Mouse (Mus musculus) embryonic fibroblast, embryonic 13.5 days (primary cell): ENCODE data around the gene Nkain4.

Experiments used
- CTCF ChIP-seq: IDR thresholded peaks from 2 replicates; pipeline ENCODE4 v1.5.1; 2011; ENCODE audit warnings: mild to moderate bottlenecking, control low read depth, low read length, moderate library complexity, borderline replicate concordance; ENCODE audit not compliant: insufficient read depth
- POLR2A ChIP-seq: IDR thresholded peaks from 2 replicates; pipeline ENCODE4 v1.6.1; 2011; ENCODE audit warnings: low read depth, mild to moderate bottlenecking, control low read depth, low read length, moderate library complexity

DNA sequence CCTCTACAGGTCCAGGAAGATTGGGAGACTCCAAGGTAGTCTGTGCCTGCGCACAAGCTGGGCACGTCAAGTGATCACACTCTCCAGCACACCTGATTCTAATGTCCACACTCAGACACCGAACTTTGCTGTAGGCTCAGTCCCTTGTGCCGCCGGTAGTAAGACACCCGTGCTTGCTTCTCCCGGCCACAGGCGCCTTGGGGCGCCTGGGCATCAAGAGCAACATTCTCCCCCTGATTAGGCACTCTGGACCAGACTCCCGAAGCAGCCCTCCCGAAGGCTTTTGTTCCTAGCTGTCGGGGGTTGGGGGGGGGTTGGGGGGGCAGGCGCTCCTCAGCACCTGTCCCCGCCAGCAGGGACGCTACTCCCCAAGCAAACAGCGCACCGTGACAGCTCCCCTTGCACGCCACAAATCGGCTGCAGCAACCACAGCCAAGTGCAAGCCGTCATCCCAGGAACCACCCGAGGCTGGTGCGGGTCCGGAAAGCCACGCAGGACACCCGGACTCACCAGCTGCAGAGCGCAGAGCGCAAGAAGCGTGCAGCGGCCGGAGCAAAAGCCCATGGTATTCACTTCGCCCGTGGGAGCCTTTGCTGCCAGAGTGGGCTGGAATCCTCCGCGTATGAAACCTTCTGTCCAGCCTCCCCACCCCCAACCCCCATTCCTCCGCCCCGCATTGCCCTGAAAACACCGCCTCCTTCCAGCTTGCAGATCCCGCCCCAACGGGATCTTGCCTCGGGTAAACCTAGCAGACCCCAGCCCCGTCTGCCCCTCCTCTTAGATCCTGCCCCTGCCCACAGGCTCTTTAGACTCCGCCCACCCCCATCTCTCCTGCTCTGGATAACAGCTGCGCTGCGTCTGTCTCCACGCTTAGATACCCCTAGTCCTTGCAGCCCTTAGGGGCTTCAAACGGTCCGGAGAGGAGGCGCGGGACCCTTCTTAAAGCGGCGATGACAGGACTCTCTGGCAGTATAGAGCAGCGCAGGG, at the start of gene Nkain4:
- no peak for TF ChIP-seq POLR2A
- TF ChIP-seq CTCF, result peak; percentile 26; the same call in 1 of the 2 replicates
